Mouse (Mus musculus): ENCODE measurements around the gene Rpl3l. TPM values are rescaled to one million over a fixed set of nuclear protein-coding genes. Genes with fewer than 3 reads are reported as not detected.

The Rpl3l gene
- polyA plus RNA-seq, 1 experiment from 2014 or later = not detected

GRCm38 (mm10) chr17:24723881-24724180, 3.8 kb upstream of the Rpl3l start:
- Histone ChIP-seq H3K9me3 (replicated peaks; ENCODE audit: control insufficient read depth, low read length, poor library complexity, severe bottlenecking) (no peaks in the 10 kb centered on the region), H3K4me1 (ENCODE audit: control insufficient read depth, insufficient read depth, low read length) (peaks cover 23% of the 10 kb centered on the region), H3K9ac (ENCODE audit: low read depth, low read length) (peak overlapping the region; percentile 94), H3K4me2 (ENCODE audit: low read length) (peak overlapping the region; percentile 95), H3K27ac (ENCODE audit: low read length) (peak overlapping the region; percentile 85), H3K4me3 (ENCODE audit: low read depth, low read length) (peak overlapping the region; percentile 84), H3K27me3 (ENCODE audit: control insufficient read depth, insufficient read depth, low read depth, low read length) (no peaks in the 10 kb centered on the region; the same call in 1 of the 2 replicates), H3K36me3 (ENCODE audit: control insufficient read depth, insufficient read depth, low read length) (peaks cover 8% of the 10 kb centered on the region)
- 0 out of 2 replicates have a peak, but pooled peaks have one; percentile 4 for ATAC-seq
- WGBS = 3% methylated on average over 15 of the region's 15 CpGs

- H3K4me1 ChIP-seq (ENCODE audit: control insufficient read depth, insufficient read depth, low read length) = peaks cover 21% of the 10 kb centered on the region
- no peaks in the 10 kb centered on the region for H3K9me3 ChIP-seq (replicated peaks; ENCODE audit: control insufficient read depth, low read length, poor library complexity, severe bottlenecking)
- H3K27ac ChIP-seq (ENCODE audit: low read length) = peak within 1 kb of the TSS; percentile 85
- ATAC-seq = peak; percentile 76
- under 1% methylated on average over 30 of the region's 30 CpGs for WGBS
- H3K27me3 ChIP-seq (ENCODE audit: control insufficient read depth, insufficient read depth, low read depth, low read length) = no peaks in the 10 kb centered on the region; the same call in 1 of the 2 replicates
- H3K36me3 ChIP-seq (ENCODE audit: control insufficient read depth, insufficient read depth, low read length) = peaks cover 8% of the 10 kb centered on the region
- peak within 1 kb of the TSS; percentile 84 for H3K4me3 ChIP-seq (ENCODE audit: low read depth, low read length)
- H3K4me2 ChIP-seq (ENCODE audit: low read length) = peak within 1 kb of the TSS; percentile 95
- H3K9ac ChIP-seq (ENCODE audit: low read depth, low read length) = peak within 1 kb of the TSS; percentile 94
Observed at GRCm38 (mm10) chr17:24724184-24724583, 3.4 kb upstream of the Rpl3l start, which contains the start of gene Ndufb10. TSS of gene Ndufb10 (minus strand) at chr17:24724478.

GRCm38 (mm10) chr17:24725637-24726390, 1.8 kb upstream of the Rpl3l start:
- Histone ChIP-seq H3K9me3 (replicated peaks; ENCODE audit: control insufficient read depth, low read length, poor library complexity, severe bottlenecking) (no peaks in the 10 kb centered on the region), H3K9ac (ENCODE audit: low read depth, low read length) (no peak overlapping the region), H3K4me3 (ENCODE audit: low read depth, low read length) (no peak overlapping the region), H3K27me3 (ENCODE audit: control insufficient read depth, insufficient read depth, low read depth, low read length) (no peaks in the 10 kb centered on the region; the same call in 1 of the 2 replicates), H3K4me2 (ENCODE audit: low read length) (no peak overlapping the region), H3K27ac (ENCODE audit: low read length) (no peak overlapping the region), H3K36me3 (ENCODE audit: control insufficient read depth, insufficient read depth, low read length) (peaks cover 8% of the 10 kb centered on the region), H3K4me1 (ENCODE audit: control insufficient read depth, insufficient read depth, low read length) (peaks cover 19% of the 10 kb centered on the region)
- 76% methylated on average over 3 of the region's 3 CpGs for WGBS
- ATAC-seq = no peak

GRCm38 (mm10) chr17:24728184-24728583, 564 bp downstream of the Rpl3l start:
- Histone ChIP-seq H3K4me1 (ENCODE audit: control insufficient read depth, insufficient read depth, low read length) (peaks cover 5% of the 10 kb centered on the region), H3K9ac (ENCODE audit: low read depth, low read length) (no peak overlapping the region), H3K27me3 (ENCODE audit: control insufficient read depth, insufficient read depth, low read depth, low read length) (no peaks in the 10 kb centered on the region; the same call in 1 of the 2 replicates), H3K4me2 (ENCODE audit: low read length) (no peak overlapping the region), H3K36me3 (ENCODE audit: control insufficient read depth, insufficient read depth, low read length) (no peaks in the 10 kb centered on the region), H3K27ac (ENCODE audit: low read length) (no peak overlapping the region), H3K9me3 (replicated peaks; ENCODE audit: control insufficient read depth, low read length, poor library complexity, severe bottlenecking) (no peaks in the 10 kb centered on the region), H3K4me3 (ENCODE audit: low read depth, low read length) (no peak overlapping the region)
- ATAC-seq = no peak
- WGBS = 78% methylated on average over 17 of the region's 17 CpGs

GRCm38 (mm10) chr17:24729067-24729466, 1.4 kb downstream of the Rpl3l start:
- no peaks in the 10 kb centered on the region for H3K36me3 ChIP-seq (ENCODE audit: control insufficient read depth, insufficient read depth, low read length)
- H3K4me3 ChIP-seq (ENCODE audit: low read depth, low read length) = no peak overlapping the region
- H3K27ac ChIP-seq (ENCODE audit: low read length) = no peak overlapping the region
- H3K4me2 ChIP-seq (ENCODE audit: low read length) = no peak overlapping the region
- no peaks in the 10 kb centered on the region; the same call in 1 of the 2 replicates for H3K27me3 ChIP-seq (ENCODE audit: control insufficient read depth, insufficient read depth, low read depth, low read length)
- H3K4me1 ChIP-seq (ENCODE audit: control insufficient read depth, insufficient read depth, low read length) = no peaks in the 10 kb centered on the region
- WGBS = 80% methylated on average over 6 of the region's 6 CpGs
- no peak overlapping the region for H3K9ac ChIP-seq (ENCODE audit: low read depth, low read length)
- H3K9me3 ChIP-seq (replicated peaks; ENCODE audit: control insufficient read depth, low read length, poor library complexity, severe bottlenecking) = no peaks in the 10 kb centered on the region
- no peak for ATAC-seq

GRCm38 (mm10) chr17:24730787-24731186, 3.2 kb downstream of the Rpl3l start:
- Histone ChIP-seq H3K36me3 (ENCODE audit: control insufficient read depth, insufficient read depth, low read length) (no peaks in the 10 kb centered on the region), H3K27me3 (ENCODE audit: control insufficient read depth, insufficient read depth, low read depth, low read length) (no peaks in the 10 kb centered on the region; the same call in 1 of the 2 replicates), H3K4me3 (ENCODE audit: low read depth, low read length) (no peak overlapping the region), H3K4me2 (ENCODE audit: low read length) (no peak overlapping the region), H3K9ac (ENCODE audit: low read depth, low read length) (no peak overlapping the region), H3K9me3 (replicated peaks; ENCODE audit: control insufficient read depth, low read length, poor library complexity, severe bottlenecking) (no peaks in the 10 kb centered on the region), H3K27ac (ENCODE audit: low read length) (no peak overlapping the region), H3K4me1 (ENCODE audit: control insufficient read depth, insufficient read depth, low read length) (no peaks in the 10 kb centered on the region)
- ATAC-seq = no peak
- 81% methylated on average over 14 of the region's 14 CpGs for WGBS

GRCm38 (mm10) chr17:24732233-24732935, 4.8 kb downstream of the Rpl3l start:
- Histone ChIP-seq H3K4me2 (ENCODE audit: low read length) (no peak overlapping the region), H3K27me3 (ENCODE audit: control insufficient read depth, insufficient read depth, low read depth, low read length) (no peaks in the 10 kb centered on the region; the same call in 1 of the 2 replicates), H3K9ac (ENCODE audit: low read depth, low read length) (0 out of 2 replicates have a peak overlapping the region, but pooled peaks have one; percentile 7), H3K4me3 (ENCODE audit: low read depth, low read length) (no peak overlapping the region), H3K4me1 (ENCODE audit: control insufficient read depth, insufficient read depth, low read length) (peaks cover 9% of the 10 kb centered on the region; the same call in 1 of the 2 replicates), H3K36me3 (ENCODE audit: control insufficient read depth, insufficient read depth, low read length) (no peaks in the 10 kb centered on the region), H3K27ac (ENCODE audit: low read length) (no peak overlapping the region), H3K9me3 (replicated peaks; ENCODE audit: control insufficient read depth, low read length, poor library complexity, severe bottlenecking) (no peaks in the 10 kb centered on the region)
- 78% methylated on average over 12 of the region's 12 CpGs for WGBS
- ATAC-seq = no peak

GRCm38 (mm10) chr17:24733434-24734050, 5.9 kb downstream of the Rpl3l start:
- Histone ChIP-seq H3K27ac (ENCODE audit: low read length) (no peak overlapping the region), H3K36me3 (ENCODE audit: control insufficient read depth, insufficient read depth, low read length) (no peaks in the 10 kb centered on the region), H3K27me3 (ENCODE audit: control insufficient read depth, insufficient read depth, low read depth, low read length) (no peaks in the 10 kb centered on the region), H3K9ac (ENCODE audit: low read depth, low read length) (peak overlapping the region; percentile 22; the same call in 1 of the 2 replicates), H3K4me1 (ENCODE audit: control insufficient read depth, insufficient read depth, low read length) (peaks cover 9% of the 10 kb centered on the region; the same call in 1 of the 2 replicates), H3K4me3 (ENCODE audit: low read depth, low read length) (no peak overlapping the region), H3K4me2 (ENCODE audit: low read length) (no peak overlapping the region), H3K9me3 (replicated peaks; ENCODE audit: control insufficient read depth, low read length, poor library complexity, severe bottlenecking) (no peaks in the 10 kb centered on the region)
- no peak for ATAC-seq
- WGBS = 91% methylated on average over 21 of the region's 21 CpGs
